Mouse (Mus musculus): ENCODE data around the gene Med4.

GRCm38 (mm10) chr14:73524136-73524535 is 14.3 kb downstream of the Med4 start:
- TF ChIP-seq CTCF (IDR thresholded peaks at IDR 0.05; ENCODE audit: insufficient read depth, low read depth, low read length) (no peak), POLR2A (IDR thresholded peaks at IDR 0.05; ENCODE audit: insufficient read depth, low read depth, low read length) (no peak)
